Mouse (Mus musculus): ENCODE results near the gene Uqcc1.

DNA sequence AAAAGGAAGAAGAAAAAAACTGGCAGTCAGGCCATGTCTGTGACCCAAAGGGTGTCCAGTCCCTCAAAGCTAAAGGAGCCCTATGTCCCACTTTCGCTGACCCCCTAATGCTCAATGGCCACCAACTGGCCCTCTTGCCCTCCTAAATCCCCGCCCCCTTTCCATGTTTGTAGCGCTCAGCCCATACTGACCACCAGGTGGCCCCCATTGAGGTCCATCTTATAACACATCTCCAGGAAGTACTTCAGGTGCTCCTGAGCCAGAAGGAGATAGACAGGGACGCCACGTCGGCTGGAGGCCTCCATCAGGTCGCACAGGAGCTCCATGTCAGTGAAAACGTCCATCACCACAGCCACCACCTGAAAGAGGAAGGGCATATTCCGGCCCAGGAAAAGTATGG is 98.8 kb downstream of the Uqcc1 start:
- TF ChIP-seq POLR2A (IDR thresholded peaks at IDR 0.05; ENCODE audit: low read depth, low read length), result no peak
- no peak for TF ChIP-seq CTCF (IDR thresholded peaks at IDR 0.05; ENCODE audit: extremely low read depth, insufficient read depth, insufficient read length, insufficient replicate concordance)
